Mouse (Mus musculus): ENCODE results near the gene Cxcl1. TPM values are rescaled to one million over a fixed set of nuclear protein-coding genes. Genes with fewer than 3 reads are reported as not detected.

The Cxcl1 gene
- total and polyA plus RNA-seq, 3 experiments, result not detected

DNA sequence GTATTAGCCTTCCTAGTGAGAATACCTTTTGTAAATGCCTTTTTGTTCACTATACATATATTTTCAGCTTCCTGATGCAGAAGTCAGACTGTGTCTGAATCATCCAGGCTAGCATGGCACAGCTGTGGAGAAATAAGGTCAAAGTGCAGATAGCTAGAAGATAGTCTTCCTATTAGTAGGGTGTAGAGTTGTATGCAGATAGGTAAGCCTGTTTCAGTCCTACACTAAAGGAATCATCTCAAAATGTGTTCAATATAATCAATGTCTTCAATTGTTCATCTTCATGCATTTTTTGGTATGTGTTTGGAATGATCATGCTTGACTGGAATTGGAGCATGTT lies 13.9 kb upstream of the Cxcl1 start:
- no peak overlapping the region for H3K4me3 ChIP-seq (ENCODE audit: control insufficient read depth in 1 of 2, insufficient read depth in 1 of 2, low read depth in 2 of 2, low read length in 2 of 2)
- H3K27ac ChIP-seq (ENCODE audit: control insufficient read depth, low read depth, low read length), result no peak overlapping the region
- peaks cover 0 to 18% of the 10 kb centered on the region in 2 experiments; a peak in 2 of 4 replicates for H3K36me3 ChIP-seq (ENCODE audit: control insufficient read depth in 1 of 2, insufficient read depth in 2 of 2, low read length in 2 of 2)
- H3K79me2 ChIP-seq (ENCODE audit: control insufficient read depth, insufficient read depth, low read length, poor library complexity), result no peaks in the 10 kb centered on the region
- no peak for TF ChIP-seq JUND (IDR thresholded peaks at IDR 0.05; ENCODE audit: low read depth, low read length)
- no peak for TF ChIP-seq ETS1 (IDR thresholded peaks at IDR 0.05; ENCODE audit: low read depth, low read length)
- TF ChIP-seq TBP (IDR thresholded peaks at IDR 0.05; ENCODE audit: low read depth, low read length), result no peak
- no peak for TF ChIP-seq CHD2 (IDR thresholded peaks at IDR 0.05; ENCODE audit: low read length)
- TF ChIP-seq USF1 (IDR thresholded peaks at IDR 0.05; ENCODE audit: low read depth, low read length), result no peak
- no peak for TF ChIP-seq ZNF384 (IDR thresholded peaks at IDR 0.05; ENCODE audit: low read depth, low read length)
- no peak for TF ChIP-seq NRF1 (IDR thresholded peaks at IDR 0.05; ENCODE audit: insufficient read depth, low read depth, low read length, poor library complexity, severe bottlenecking)
- no peak for TF ChIP-seq HCFC1 (IDR thresholded peaks at IDR 0.05; ENCODE audit: low read depth, low read length)
- no peak for TF ChIP-seq MAZ (IDR thresholded peaks at IDR 0.05; ENCODE audit: low read depth, low read length)
- no peak for DNase-seq (ENCODE audit: low read depth, low spot score)
- H3K9ac ChIP-seq (ENCODE audit: control insufficient read depth, low read depth, low read length, poor library complexity, severe bottlenecking), result no peak overlapping the region
- H3K4me1 ChIP-seq (ENCODE audit: control insufficient read depth in 1 of 2, insufficient read depth in 2 of 2, low read length in 2 of 2), result peaks cover 4 to 16% of the 10 kb centered on the region in 2 experiments
- no peaks in the 10 kb centered on the region for H3K27me3 ChIP-seq (ENCODE audit: control insufficient read depth in 1 of 2, insufficient read depth in 2 of 2, low read length in 2 of 2)
- no peaks in the 10 kb centered on the region for H3K9me3 ChIP-seq (replicated peaks; ENCODE audit: insufficient read depth, low read length)

DNA sequence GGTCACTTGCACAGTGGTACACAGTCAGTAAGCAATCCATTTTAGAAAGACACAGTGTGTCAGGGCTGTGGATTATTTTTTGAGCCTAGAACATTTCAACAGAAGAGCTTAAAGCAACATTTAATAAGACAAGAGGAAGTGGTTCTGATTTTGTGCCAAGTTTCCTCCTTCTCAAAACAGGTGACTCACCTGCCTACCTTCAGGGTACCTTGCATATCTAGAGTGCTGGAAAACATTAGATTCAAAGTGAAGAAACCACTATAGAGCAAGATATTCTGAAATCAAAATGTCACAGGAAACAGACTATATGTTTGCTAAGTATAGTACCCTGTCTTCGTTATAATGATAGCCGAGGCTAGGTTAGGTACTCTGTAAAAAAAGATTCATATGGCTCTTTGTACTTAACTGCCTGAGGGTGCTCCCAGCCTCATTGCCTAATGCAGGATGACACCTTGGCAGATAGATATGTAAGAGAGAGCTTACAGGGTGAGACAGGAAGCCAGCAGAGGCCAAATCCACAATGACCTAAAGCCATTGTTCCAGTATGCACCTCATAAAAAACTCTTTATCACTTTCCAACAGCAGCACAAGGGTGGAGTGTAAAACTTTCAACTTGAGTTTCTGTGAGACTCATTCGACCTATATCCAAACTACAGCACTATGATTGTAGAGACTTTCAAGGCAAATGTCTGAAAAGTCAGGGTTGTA lies 11.6 kb upstream of the Cxcl1 start:
- DNase-seq (ENCODE audit: low read depth, low spot score), result peak; percentile 47
- Histone ChIP-seq H3K9me3 (replicated peaks; ENCODE audit: insufficient read depth, low read length) (no peaks in the 10 kb centered on the region), H3K79me2 (ENCODE audit: control insufficient read depth, insufficient read depth, low read length, poor library complexity) (no peaks in the 10 kb centered on the region), H3K27me3 (ENCODE audit: control insufficient read depth in 1 of 2, insufficient read depth in 2 of 2, low read length in 2 of 2) (no peaks in the 10 kb centered on the region), H3K36me3 (ENCODE audit: control insufficient read depth in 1 of 2, insufficient read depth in 2 of 2, low read length in 2 of 2) (peaks cover 0 to 22% of the 10 kb centered on the region in 2 experiments; a peak in 2 of 4 replicates), H3K27ac (ENCODE audit: control insufficient read depth, low read depth, low read length) (no peak overlapping the region), H3K4me3 (ENCODE audit: control insufficient read depth in 1 of 2, insufficient read depth in 1 of 2, low read depth in 2 of 2, low read length in 2 of 2) (no peak overlapping the region), H3K9ac (ENCODE audit: control insufficient read depth, low read depth, low read length, poor library complexity, severe bottlenecking) (no peak overlapping the region), H3K4me1 (ENCODE audit: control insufficient read depth in 1 of 2, insufficient read depth in 2 of 2, low read length in 2 of 2) (peaks cover 9 to 17% of the 10 kb centered on the region in 2 experiments)
- TF ChIP-seq ELF1 (IDR thresholded peaks at IDR 0.05; ENCODE audit: low read depth, low read length), result no peak
- no peak for TF ChIP-seq BHLHE40 (IDR thresholded peaks at IDR 0.05; ENCODE audit: borderline replicate concordance, low read depth, low read length)
- TF ChIP-seq MAFK (IDR thresholded peaks at IDR 0.05; ENCODE audit: borderline replicate concordance, low read depth, low read length), result no peak
- TF ChIP-seq TBP (IDR thresholded peaks at IDR 0.05; ENCODE audit: low read depth, low read length), result no peak
- TF ChIP-seq MEF2A (IDR thresholded peaks at IDR 0.05; ENCODE audit: extremely low read depth, insufficient replicate concordance, low read depth, low read length, poor library complexity, severe bottlenecking), result no peak
- TF ChIP-seq POLR2AphosphoS5 (IDR thresholded peaks at IDR 0.05; ENCODE audit: borderline replicate concordance, low read depth, low read length), result no peak
- TF ChIP-seq USF2 (IDR thresholded peaks at IDR 0.05; ENCODE audit: borderline replicate concordance in 1 of 2, insufficient read depth in 1 of 2, low read depth in 1 of 2, low read length in 2 of 2), result no peak
- TF ChIP-seq EP300 (IDR thresholded peaks at IDR 0.05; ENCODE audit: low read depth in 1 of 2, low read length in 2 of 2), result peak in 1 of 2 experiments; percentile 48; a peak in 1 of 4 replicates
- TF ChIP-seq GABPA (IDR thresholded peaks at IDR 0.05; ENCODE audit: low read depth, low read length), result no peak
- peak; percentile 44 for TF ChIP-seq TAL1 (IDR thresholded peaks at IDR 0.05; ENCODE audit: low read length)
- no peak for TF ChIP-seq RAD21 (IDR thresholded peaks at IDR 0.05; ENCODE audit: low read depth, low read length)
- TF ChIP-seq ZC3H11A (IDR thresholded peaks at IDR 0.05; ENCODE audit: low read depth, low read length), result no peak
- no peak for TF ChIP-seq ZKSCAN1 (IDR thresholded peaks at IDR 0.05; ENCODE audit: low read depth, low read length)
- no peak for TF ChIP-seq MAZ (IDR thresholded peaks at IDR 0.05; ENCODE audit: low read depth, low read length)
- TF ChIP-seq RCOR1 (IDR thresholded peaks at IDR 0.05; ENCODE audit: low read depth, low read length), result no peak
- TF ChIP-seq ETS1 (IDR thresholded peaks at IDR 0.05; ENCODE audit: low read depth, low read length), result 0 out of 2 replicates have a peak, but pooled peaks have one; percentile 47
- TF ChIP-seq MYC (IDR thresholded peaks at IDR 0.05; ENCODE audit: low read depth, low read length), result no peak
- no peak for TF ChIP-seq MAX (IDR thresholded peaks at IDR 0.05; ENCODE audit: low read length)
- TF ChIP-seq ZMIZ1 (IDR thresholded peaks at IDR 0.05; ENCODE audit: low read depth, low read length), result no peak
- TF ChIP-seq CHD1 (IDR thresholded peaks at IDR 0.05; ENCODE audit: low read depth, low read length), result no peak
- peak; percentile 54; the same call in 1 of the 2 replicates for TF ChIP-seq TCF12 (IDR thresholded peaks at IDR 0.05; ENCODE audit: low read depth, low read length)
- TF ChIP-seq MYB (IDR thresholded peaks at IDR 0.05; ENCODE audit: low read depth, low read length), result no peak
- no peak for TF ChIP-seq USF1 (IDR thresholded peaks at IDR 0.05; ENCODE audit: low read depth, low read length)
- TF ChIP-seq KAT2A (conservative IDR thresholded peaks at IDR 0.05; ENCODE audit: low read depth, low read length), result no peak

Data from MEL (cell line).